Mouse (Mus musculus): Measurements from ENCODE around the gene Gm20388. TPM values are rescaled to one million over a fixed set of nuclear protein-coding genes. Genes with fewer than 3 reads are reported as not detected.

Gm20388 gene
- polyA plus RNA-seq, 1 experiment = 10.6 TPM

- Histone ChIP-seq H3K4me1 (ENCODE audit: control insufficient read depth, insufficient read depth, low read length) (peaks cover 3% of the 10 kb centered on the region; the same call in 1 of the 2 replicates), H3K4me3 (replicated peaks; ENCODE audit: control insufficient read depth, low read depth, low read length) (no peak overlapping the region), H3K27ac (ENCODE audit: control insufficient read depth, insufficient read depth, low read depth, low read length, poor library complexity) (no peak overlapping the region)
- WGBS = 48% methylated on average over 26 of the region's 26 CpGs
- no peak for TF ChIP-seq CTCF (IDR thresholded peaks at IDR 0.05; ENCODE audit: control insufficient read depth, insufficient read depth, low read length)
- no peak for TF ChIP-seq POLR2A (IDR thresholded peaks at IDR 0.05; ENCODE audit: borderline replicate concordance, control insufficient read depth, low read depth, low read length)
Observed at GRCm38 (mm10) chr8:122864719-122865129, 2954.1 kb downstream of the Gm20388 start.

- Histone ChIP-seq H3K4me3 (replicated peaks; ENCODE audit: control insufficient read depth, low read depth, low read length) (no peak overlapping the region), H3K27ac (ENCODE audit: control insufficient read depth, insufficient read depth, low read depth, low read length, poor library complexity) (no peak overlapping the region), H3K4me1 (ENCODE audit: control insufficient read depth, insufficient read depth, low read length) (peaks cover 5% of the 10 kb centered on the region; the same call in 1 of the 2 replicates)
- 50% methylated on average over 10 of the region's 10 CpGs for whole genome bisulfite sequencing
- no peak for TF ChIP-seq POLR2A (IDR thresholded peaks at IDR 0.05; ENCODE audit: borderline replicate concordance, control insufficient read depth, low read depth, low read length)
- peak; percentile 45; the same call in 1 of the 2 replicates for TF ChIP-seq CTCF (IDR thresholded peaks at IDR 0.05; ENCODE audit: control insufficient read depth, insufficient read depth, low read length)
Observed at GRCm38 (mm10) chr8:122865441-122865840, 2954.8 kb downstream of the Gm20388 start.

- 64% methylated on average over 8 of the region's 8 CpGs for WGBS
- H3K27ac ChIP-seq (ENCODE audit: control insufficient read depth, insufficient read depth, low read depth, low read length, poor library complexity) = no peak overlapping the region
- peaks cover 5% of the 10 kb centered on the region; the same call in 1 of the 2 replicates for H3K4me1 ChIP-seq (ENCODE audit: control insufficient read depth, insufficient read depth, low read length)
- no peak for TF ChIP-seq CTCF (IDR thresholded peaks at IDR 0.05; ENCODE audit: control insufficient read depth, insufficient read depth, low read length)
- TF ChIP-seq POLR2A (IDR thresholded peaks at IDR 0.05; ENCODE audit: borderline replicate concordance, control insufficient read depth, low read depth, low read length) = no peak
- no peak overlapping the region for H3K4me3 ChIP-seq (replicated peaks; ENCODE audit: control insufficient read depth, low read depth, low read length)
Observed at GRCm38 (mm10) chr8:122866231-122866630, 2955.6 kb downstream of the Gm20388 start.

- peaks cover 9% of the 10 kb centered on the region; the same call in 1 of the 2 replicates for H3K4me1 ChIP-seq (ENCODE audit: control insufficient read depth, insufficient read depth, low read length)
- TF ChIP-seq POLR2A (IDR thresholded peaks at IDR 0.05; ENCODE audit: borderline replicate concordance, control insufficient read depth, low read depth, low read length) (no peak), CTCF (IDR thresholded peaks at IDR 0.05; ENCODE audit: control insufficient read depth, insufficient read depth, low read length) (no peak)
- no peak overlapping the region for H3K27ac ChIP-seq (ENCODE audit: control insufficient read depth, insufficient read depth, low read depth, low read length, poor library complexity)
- 71% methylated on average over 6 of the region's 6 CpGs for WGBS
- no peak overlapping the region for H3K4me3 ChIP-seq (replicated peaks; ENCODE audit: control insufficient read depth, low read depth, low read length)
Observed at GRCm38 (mm10) chr8:122867982-122868381, 2957.3 kb downstream of the Gm20388 start.

DNA sequence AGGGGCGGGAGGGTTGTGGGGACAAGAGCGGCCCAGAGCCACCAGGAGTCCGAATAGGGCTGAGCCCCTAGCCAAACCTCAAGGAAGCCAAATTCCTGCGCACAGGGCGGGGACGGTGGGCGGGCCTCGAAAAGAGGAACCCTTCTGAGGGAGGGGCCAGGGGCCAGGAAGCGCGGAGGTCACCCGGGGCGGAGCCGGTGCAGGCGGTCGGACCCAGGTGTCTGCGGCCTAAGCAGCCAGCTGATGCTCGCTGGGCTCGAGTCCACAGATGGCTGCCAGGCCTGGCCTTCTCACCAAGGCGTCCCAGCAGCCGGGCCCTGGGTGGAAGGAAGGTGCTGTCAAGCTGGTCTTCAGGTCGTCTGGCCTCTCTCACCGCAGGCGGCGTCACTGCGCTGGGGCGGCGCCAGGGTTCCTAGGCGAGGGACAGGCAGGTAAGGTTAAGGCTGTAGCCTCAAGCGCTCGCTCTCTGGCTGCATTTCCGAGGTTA is 2959.8 kb downstream of the Gm20388 start:
- Histone ChIP-seq H3K27ac (ENCODE audit: control insufficient read depth, insufficient read depth, low read depth, low read length, poor library complexity) (peak overlapping the region; percentile 90), H3K4me3 (replicated peaks; ENCODE audit: control insufficient read depth, low read depth, low read length) (peak overlapping the region; percentile 76), H3K4me1 (ENCODE audit: control insufficient read depth, insufficient read depth, low read length) (peaks cover 9% of the 10 kb centered on the region; the same call in 1 of the 2 replicates)
- TF ChIP-seq CTCF (IDR thresholded peaks at IDR 0.05; ENCODE audit: control insufficient read depth, insufficient read depth, low read length) = no peak
- peak; percentile 72; the same call in 1 of the 2 replicates for TF ChIP-seq POLR2A (IDR thresholded peaks at IDR 0.05; ENCODE audit: borderline replicate concordance, control insufficient read depth, low read depth, low read length)
- WGBS = 1% methylated on average over 31 of the region's 31 CpGs

- TF ChIP-seq POLR2A (IDR thresholded peaks at IDR 0.05; ENCODE audit: borderline replicate concordance, control insufficient read depth, low read depth, low read length) (no peak), CTCF (IDR thresholded peaks at IDR 0.05; ENCODE audit: control insufficient read depth, insufficient read depth, low read length) (no peak)
- WGBS = 62% methylated on average over 9 of the region's 9 CpGs
Observed at GRCm38 (mm10) chr8:122871663-122872062, 2961.0 kb downstream of the Gm20388 start.

DNA sequence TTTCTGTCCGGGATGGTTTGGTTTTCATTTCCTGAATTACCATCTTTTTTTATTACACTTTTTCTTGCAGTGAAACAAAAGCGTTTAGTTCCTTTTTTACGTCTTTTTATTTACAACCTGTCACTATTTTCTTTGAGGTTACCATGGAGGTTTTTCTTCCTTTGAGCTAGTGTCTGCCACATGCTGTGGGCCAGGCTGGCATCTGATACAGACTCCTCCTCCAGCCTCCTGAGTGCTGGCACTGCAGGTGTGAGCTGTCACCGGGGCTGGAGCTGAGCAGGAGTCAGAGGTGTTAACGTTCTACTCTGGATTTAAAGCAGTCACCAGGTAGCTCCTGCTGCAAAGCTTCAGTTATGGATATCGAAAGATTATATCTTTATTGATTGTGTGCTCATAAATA is 2962.5 kb downstream of the Gm20388 start:
- 14% methylated on average over 6 of the region's 6 CpGs for WGBS
- no peak overlapping the region for H3K27ac ChIP-seq (ENCODE audit: control insufficient read depth, insufficient read depth, low read depth, low read length, poor library complexity)
- no peak overlapping the region for H3K4me3 ChIP-seq (replicated peaks; ENCODE audit: control insufficient read depth, low read depth, low read length)
- H3K4me1 ChIP-seq (ENCODE audit: control insufficient read depth, insufficient read depth, low read length) = peaks cover 9% of the 10 kb centered on the region; the same call in 1 of the 2 replicates
- TF ChIP-seq POLR2A (IDR thresholded peaks at IDR 0.05; ENCODE audit: borderline replicate concordance, control insufficient read depth, low read depth, low read length) = no peak
- no peak for TF ChIP-seq CTCF (IDR thresholded peaks at IDR 0.05; ENCODE audit: control insufficient read depth, insufficient read depth, low read length)

More at GRCm38 (mm10) chr8:122871663-122872062, 2961.0 kb downstream of the Gm20388 start:
- peaks cover 9% of the 10 kb centered on the region; the same call in 1 of the 2 replicates for H3K4me1 ChIP-seq (ENCODE audit: control insufficient read depth, insufficient read depth, low read length)
- no peak overlapping the region for H3K27ac ChIP-seq (ENCODE audit: control insufficient read depth, insufficient read depth, low read depth, low read length, poor library complexity)
- no peak overlapping the region for H3K4me3 ChIP-seq (replicated peaks; ENCODE audit: control insufficient read depth, low read depth, low read length)

GRCm38 (mm10) chr8:122875186-122875585 is 2964.5 kb downstream of the Gm20388 start:
- no peak overlapping the region for H3K4me3 ChIP-seq (replicated peaks; ENCODE audit: control insufficient read depth, low read depth, low read length)
- WGBS = 92% methylated on average over 5 of the region's 5 CpGs
- TF ChIP-seq CTCF (IDR thresholded peaks at IDR 0.05; ENCODE audit: control insufficient read depth, insufficient read depth, low read length) = no peak
- TF ChIP-seq POLR2A (IDR thresholded peaks at IDR 0.05; ENCODE audit: borderline replicate concordance, control insufficient read depth, low read depth, low read length) = no peak
- no peak overlapping the region for H3K27ac ChIP-seq (ENCODE audit: control insufficient read depth, insufficient read depth, low read depth, low read length, poor library complexity)
- peaks cover 4% of the 10 kb centered on the region; the same call in 1 of the 2 replicates for H3K4me1 ChIP-seq (ENCODE audit: control insufficient read depth, insufficient read depth, low read length)

Data from bone marrow, adult 2 months (tissue).